Mouse (Mus musculus): ENCODE measurements around the gene Prph. TPM values are rescaled to one million over a fixed set of nuclear protein-coding genes. Genes with fewer than 3 reads are reported as not detected.
A peak's percentile ranks its signal among the peaks of the same experiment; 100 is the strongest.

Prph gene
- polyA plus RNA-seq, 1 experiment = 37.7 TPM

DNA sequence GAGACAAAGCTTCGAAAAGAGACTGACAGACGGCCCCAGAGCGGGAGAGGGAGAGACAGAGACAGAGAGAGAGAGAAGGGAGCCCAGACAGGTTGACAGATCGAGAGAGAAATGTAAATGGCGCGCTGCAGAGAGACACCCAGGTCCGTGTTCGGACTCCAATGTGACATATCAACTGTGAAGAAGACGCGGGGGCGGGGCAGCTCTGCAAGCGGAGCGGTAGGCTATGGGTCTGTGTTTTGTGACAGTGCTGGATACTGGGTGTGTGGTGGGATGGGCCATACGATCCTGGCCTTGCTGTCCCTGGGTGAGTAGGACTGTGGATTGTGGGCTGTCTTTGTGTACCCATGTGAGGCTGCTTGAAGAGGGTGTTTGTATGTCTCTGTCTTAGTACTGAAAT is 34.1 kb downstream of the Prph start:
- TF ChIP-seq POLR2A (IDR thresholded peaks at IDR 0.05; ENCODE audit: borderline replicate concordance, insufficient read depth, low read length) (no peak), CTCF (IDR thresholded peaks at IDR 0.05; ENCODE audit: borderline replicate concordance, insufficient read depth, low read depth, low read length) (no peak)
- 30% methylated on average over 14 of the region's 14 CpGs for WGBS
- H3K4me1 ChIP-seq (ENCODE audit: control insufficient read depth, insufficient read depth, low read length) = no peaks in the 10 kb centered on the region
- no peak overlapping the region for H3K27ac ChIP-seq (ENCODE audit: insufficient read depth, low read length)
- DNase-seq = no peak
- peaks cover 3% of the 10 kb centered on the region; the same call in 1 of the 2 replicates for H3K27me3 ChIP-seq (ENCODE audit: control insufficient read depth, insufficient read depth, low read length)
- no peak overlapping the region for H3K4me3 ChIP-seq (replicated peaks; ENCODE audit: insufficient read depth, low read depth, low read length)

DNA sequence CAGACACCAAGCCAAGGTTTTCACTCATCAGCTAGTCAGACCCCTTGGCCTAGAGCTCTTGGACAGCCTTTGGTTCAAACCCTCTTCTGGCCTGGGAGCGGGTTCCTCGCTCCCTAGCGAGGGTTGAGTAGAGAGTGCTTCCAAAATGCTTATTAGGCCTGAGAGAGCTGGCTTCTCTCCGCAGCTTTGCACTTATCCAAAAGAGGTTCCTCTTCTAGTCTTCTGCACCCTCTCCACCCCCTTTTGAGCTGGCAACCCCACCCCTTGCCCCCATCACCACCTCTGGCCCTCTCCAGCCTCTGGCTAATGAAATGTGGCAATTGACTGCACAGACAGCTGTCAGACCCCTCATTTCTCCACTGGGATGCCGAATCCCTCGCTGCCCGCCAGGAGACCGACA is 37.9 kb downstream of the Prph start, which contains the start of gene Dnajc22:
TSS of gene Dnajc22 (plus strand) at position 301 of the 400 bp plus-strand sequence.
- Histone ChIP-seq H3K4me3 (replicated peaks; ENCODE audit: insufficient read depth, low read depth, low read length) (peak within 1 kb of the TSS; percentile 48), H3K27me3 (ENCODE audit: control insufficient read depth, insufficient read depth, low read length) (peaks cover 8% of the 10 kb centered on the region; the same call in 1 of the 2 replicates), H3K27ac (ENCODE audit: insufficient read depth, low read length) (no peak within 1 kb of the TSS), H3K4me1 (ENCODE audit: control insufficient read depth, insufficient read depth, low read length) (0 out of 2 replicates have a peak, but pooled peaks cover 3% of the 10 kb centered on the region)
- no peak for DNase-seq
- TF ChIP-seq CTCF (IDR thresholded peaks at IDR 0.05; ENCODE audit: borderline replicate concordance, insufficient read depth, low read depth, low read length) (no peak), POLR2A (IDR thresholded peaks at IDR 0.05; ENCODE audit: borderline replicate concordance, insufficient read depth, low read length) (no peak)
- WGBS = 72% methylated on average over 8 of the region's 8 CpGs

DNA sequence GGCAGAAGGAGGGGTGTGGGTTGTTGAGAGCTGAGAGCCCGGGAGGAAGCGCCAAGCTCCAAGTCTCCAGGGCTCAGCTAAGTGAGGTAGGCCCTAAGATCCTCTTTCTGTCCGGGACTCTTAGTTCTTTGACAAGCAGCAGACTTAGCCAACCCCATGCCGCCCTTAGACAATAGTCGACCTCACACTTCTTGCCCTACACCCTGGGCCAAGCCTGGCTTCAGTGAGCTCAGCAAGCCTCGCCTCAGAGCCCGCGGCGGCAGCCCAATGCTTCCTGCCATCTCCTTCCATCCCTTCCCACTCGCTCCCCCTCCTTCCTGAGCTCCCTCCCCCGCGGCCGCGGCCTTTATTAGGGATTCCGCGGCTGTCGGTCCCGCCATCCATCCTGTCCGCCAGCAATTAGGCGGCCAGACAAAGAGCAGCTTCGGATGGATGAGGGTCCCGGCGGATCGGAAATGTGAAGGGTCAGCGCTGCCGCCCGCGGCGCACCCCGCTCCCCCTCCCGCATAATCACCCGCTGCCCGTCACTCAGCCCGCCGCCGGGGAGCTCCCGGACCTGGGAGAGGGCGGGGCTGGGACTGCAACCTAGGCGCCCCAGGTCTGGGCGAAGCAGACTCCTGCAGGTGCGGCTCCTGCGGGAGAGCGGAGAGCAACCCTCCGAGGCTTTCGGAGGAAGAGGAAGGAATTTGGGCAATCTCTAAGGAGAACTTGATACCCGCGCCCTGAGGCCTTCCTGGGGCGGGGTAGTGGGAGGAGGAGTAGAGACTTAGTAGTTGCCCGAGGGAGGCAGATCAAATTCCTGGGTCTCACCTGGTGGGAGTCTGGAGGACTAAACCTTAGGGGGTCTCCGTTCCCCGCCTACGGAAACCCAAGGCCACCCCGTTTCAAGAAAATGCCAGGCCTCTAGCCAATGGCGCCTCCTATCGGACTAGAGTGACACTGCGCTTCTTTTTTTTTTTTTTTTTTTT is 38.6 kb downstream of the Prph start:
- peak; percentile 44 to 63 for DNase-seq

DNA sequence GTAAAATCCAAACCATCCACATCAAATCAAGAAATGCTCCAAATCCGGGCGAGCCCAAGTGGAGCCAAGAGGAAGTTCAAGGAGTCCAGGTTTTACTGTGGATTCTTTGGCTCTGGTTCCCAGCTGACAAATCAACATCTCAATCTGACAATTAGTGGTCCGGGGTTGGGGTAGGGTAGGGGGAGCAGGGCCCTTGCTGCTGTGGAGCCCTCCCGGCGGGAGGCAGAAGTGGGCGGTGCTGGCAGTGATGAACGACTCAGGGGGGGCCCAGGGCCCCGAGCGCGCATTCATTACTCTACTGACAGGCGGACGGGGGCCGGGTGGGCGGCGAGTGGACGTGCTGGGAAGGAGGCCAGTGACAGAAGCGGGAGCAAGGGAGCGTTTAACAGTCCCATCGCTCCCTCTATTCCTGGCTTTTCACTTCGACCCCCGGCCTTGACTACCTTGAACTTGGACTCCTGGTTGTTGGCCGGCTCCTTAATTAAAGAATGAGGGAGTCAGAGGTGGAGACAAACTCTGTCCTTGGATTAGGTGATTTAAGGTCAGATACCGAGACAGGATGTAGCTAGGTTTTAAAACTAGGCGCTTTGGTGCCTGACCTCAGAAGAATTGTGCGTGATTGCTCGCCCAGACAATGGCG is 39.8 kb downstream of the Prph start:
- TF ChIP-seq POLR2A (IDR thresholded peaks at IDR 0.05; ENCODE audit: borderline replicate concordance, insufficient read depth, low read length) (no peak), CTCF (IDR thresholded peaks at IDR 0.05; ENCODE audit: borderline replicate concordance, insufficient read depth, low read depth, low read length) (no peak)
- WGBS = 12% methylated on average over 27 of the region's 27 CpGs
- Histone ChIP-seq H3K27me3 (ENCODE audit: control insufficient read depth, insufficient read depth, low read length) (peaks cover 7% of the 10 kb centered on the region; the same call in 1 of the 2 replicates), H3K4me1 (ENCODE audit: control insufficient read depth, insufficient read depth, low read length) (0 out of 2 replicates have a peak, but pooled peaks cover 3% of the 10 kb centered on the region), H3K4me3 (replicated peaks; ENCODE audit: insufficient read depth, low read depth, low read length) (no peak overlapping the region), H3K27ac (ENCODE audit: insufficient read depth, low read length) (no peak overlapping the region)
- no peak for DNase-seq

More for the DNA sequence above, 38.6 kb downstream of the Prph start:
- peak overlapping the region; percentile 48 for H3K4me3 ChIP-seq (replicated peaks; ENCODE audit: insufficient read depth, low read depth, low read length)
- WGBS = 4% methylated on average over 56 of the region's 56 CpGs
- 0 out of 2 replicates have a peak, but pooled peaks cover 3% of the 10 kb centered on the region for H3K4me1 ChIP-seq (ENCODE audit: control insufficient read depth, insufficient read depth, low read length)
- H3K27me3 ChIP-seq (ENCODE audit: control insufficient read depth, insufficient read depth, low read length) = peaks cover 8% of the 10 kb centered on the region; the same call in 1 of the 2 replicates
- no peak overlapping the region for H3K27ac ChIP-seq (ENCODE audit: insufficient read depth, low read length)
- TF ChIP-seq POLR2A (IDR thresholded peaks at IDR 0.05; ENCODE audit: borderline replicate concordance, insufficient read depth, low read length) (no peak), CTCF (IDR thresholded peaks at IDR 0.05; ENCODE audit: borderline replicate concordance, insufficient read depth, low read depth, low read length) (peak; percentile 52)

DNA sequence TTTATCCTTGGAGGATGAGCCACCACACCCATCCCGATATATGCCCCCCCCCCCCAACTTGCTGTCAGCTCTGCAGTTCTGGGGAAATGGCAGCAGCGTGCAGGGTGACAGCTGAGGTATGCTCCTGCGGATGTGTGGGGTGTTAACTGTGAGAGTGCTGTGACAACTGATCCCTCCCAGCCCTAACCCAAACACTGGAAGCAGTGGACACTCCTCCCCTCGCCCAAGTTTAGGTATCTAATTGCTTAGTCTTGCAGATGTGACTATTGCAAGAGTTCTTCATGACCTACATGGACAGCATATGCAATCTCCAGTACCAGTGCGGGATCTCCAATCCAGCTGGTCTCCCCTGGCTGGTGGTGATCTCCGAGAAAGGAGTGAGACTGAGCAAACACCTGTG is 40.4 kb downstream of the Prph start:
- no peak for DNase-seq
- H3K27ac ChIP-seq (ENCODE audit: insufficient read depth, low read length) = no peak overlapping the region
- WGBS = 54% methylated on average over 6 of the region's 6 CpGs
- no peak overlapping the region for H3K4me3 ChIP-seq (replicated peaks; ENCODE audit: insufficient read depth, low read depth, low read length)
- 0 out of 2 replicates have a peak, but pooled peaks cover 3% of the 10 kb centered on the region for H3K4me1 ChIP-seq (ENCODE audit: control insufficient read depth, insufficient read depth, low read length)
- peaks cover 7% of the 10 kb centered on the region; the same call in 1 of the 2 replicates for H3K27me3 ChIP-seq (ENCODE audit: control insufficient read depth, insufficient read depth, low read length)
- TF ChIP-seq CTCF (IDR thresholded peaks at IDR 0.05; ENCODE audit: borderline replicate concordance, insufficient read depth, low read depth, low read length) = no peak
- no peak for TF ChIP-seq POLR2A (IDR thresholded peaks at IDR 0.05; ENCODE audit: borderline replicate concordance, insufficient read depth, low read length)

DNA sequence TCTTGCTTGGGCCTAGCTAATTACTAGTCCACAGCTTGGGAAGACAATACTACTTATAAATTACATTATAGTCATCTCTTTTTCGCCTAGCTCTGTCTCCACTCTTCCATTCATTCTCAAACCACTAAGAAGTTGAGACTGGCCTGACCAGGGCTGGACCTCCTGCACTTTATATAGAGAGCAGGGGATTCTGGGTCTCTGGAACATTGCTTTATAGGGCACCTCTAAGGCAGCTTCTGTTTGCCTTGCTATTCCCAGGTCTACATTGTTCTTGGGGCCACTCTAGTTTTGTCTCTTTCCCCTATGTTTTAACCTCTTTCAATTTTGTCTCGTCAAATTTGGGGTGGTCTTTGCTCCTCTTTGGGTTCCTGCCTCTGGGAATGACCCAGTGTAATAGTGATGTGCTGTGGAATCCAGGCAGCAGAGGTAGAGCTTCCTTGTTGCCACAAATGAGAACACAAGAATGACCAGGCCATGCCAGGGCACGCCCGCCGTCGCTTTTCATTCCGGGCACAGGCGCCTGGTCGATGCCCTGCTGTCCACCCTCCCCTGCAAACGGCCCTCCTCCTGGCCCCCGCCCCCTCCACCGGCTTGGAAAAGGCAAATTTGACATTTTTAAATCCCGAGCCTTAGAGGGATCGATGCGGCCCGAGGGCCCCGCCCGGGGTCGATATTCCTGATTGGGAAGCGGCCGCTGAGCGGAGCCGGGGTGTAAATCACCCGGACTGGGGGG is 41.3 kb downstream of the Prph start:
- 27% methylated on average over 24 of the region's 24 CpGs for WGBS

More for the DNA sequence above, 41.3 kb downstream of the Prph start:
- Histone ChIP-seq H3K27ac (ENCODE audit: insufficient read depth, low read length) (no peak overlapping the region), H3K4me3 (replicated peaks; ENCODE audit: insufficient read depth, low read depth, low read length) (no peak overlapping the region), H3K4me1 (ENCODE audit: control insufficient read depth, insufficient read depth, low read length) (0 out of 2 replicates have a peak, but pooled peaks cover 3% of the 10 kb centered on the region), H3K27me3 (ENCODE audit: control insufficient read depth, insufficient read depth, low read length) (peaks cover 7% of the 10 kb centered on the region; the same call in 1 of the 2 replicates)
- TF ChIP-seq POLR2A (IDR thresholded peaks at IDR 0.05; ENCODE audit: borderline replicate concordance, insufficient read depth, low read length) (no peak), CTCF (IDR thresholded peaks at IDR 0.05; ENCODE audit: borderline replicate concordance, insufficient read depth, low read depth, low read length) (no peak)
- no peak for DNase-seq

Measured in cerebellum, adult 2 months (tissue).